Mouse (Mus musculus) small intestine, adult 2 months (tissue): ENCODE data around the gene Dnajc4.

Experiments used
- CTCF ChIP-seq: fragments of 200-500 bp; IDR thresholded peaks from 2 replicates; pipeline ENCODE4 v1.5.1; 2012; ENCODE audit warnings: low read depth, mild to moderate bottlenecking, control low read depth, inconsistent platforms, low read length, moderate library complexity, mixed read lengths; ENCODE audit not compliant: insufficient replicate concordance, insufficient read length; ENCODE audit errors: extremely low read depth
- POLR2A ChIP-seq: fragments of 200-500 bp; IDR thresholded peaks from 2 replicates; pipeline ENCODE4 v1.6.1; 2012; ENCODE audit warnings: low read depth, mild to moderate bottlenecking, control low read depth, inconsistent platforms, low read length, moderate library complexity

GRCm38 (mm10) chr19:6970460-6971085 lies 21.8 kb downstream of the Dnajc4 start:
- TF ChIP-seq POLR2A (no peak), CTCF (no peak)
